Mouse (Mus musculus): ENCODE results near the gene Def6. TPM values are rescaled to one million over a fixed set of nuclear protein-coding genes. Genes with fewer than 3 reads are reported as not detected.

Def6 gene
- total RNA-seq, 4 experiments from 2014 or later = 2.9 to 6.5 (median 3.5) TPM

DNA sequence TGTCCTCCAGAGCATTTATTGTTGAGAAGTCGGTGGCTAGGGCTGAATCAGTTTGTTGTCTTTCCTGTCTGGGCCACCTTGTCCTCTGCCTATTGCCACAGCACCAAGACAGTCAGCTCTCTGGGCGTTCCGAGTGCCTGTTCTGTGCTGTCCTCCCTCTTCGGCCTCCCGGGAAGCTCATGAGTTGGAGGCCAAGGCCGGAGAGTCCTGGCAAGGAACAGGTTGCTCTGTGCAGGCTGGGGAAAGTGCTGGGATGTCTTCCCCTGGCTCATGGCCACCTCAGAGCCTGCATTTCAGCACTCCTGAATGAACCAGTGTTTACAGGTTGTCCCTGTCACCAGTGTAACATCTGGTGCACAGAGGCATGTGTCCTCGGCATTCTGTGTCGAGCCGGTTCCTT is 64.7 kb downstream of the Def6 start:
- DNase-seq (ENCODE audit: low spot score in 2 of 2) = no peak

DNA sequence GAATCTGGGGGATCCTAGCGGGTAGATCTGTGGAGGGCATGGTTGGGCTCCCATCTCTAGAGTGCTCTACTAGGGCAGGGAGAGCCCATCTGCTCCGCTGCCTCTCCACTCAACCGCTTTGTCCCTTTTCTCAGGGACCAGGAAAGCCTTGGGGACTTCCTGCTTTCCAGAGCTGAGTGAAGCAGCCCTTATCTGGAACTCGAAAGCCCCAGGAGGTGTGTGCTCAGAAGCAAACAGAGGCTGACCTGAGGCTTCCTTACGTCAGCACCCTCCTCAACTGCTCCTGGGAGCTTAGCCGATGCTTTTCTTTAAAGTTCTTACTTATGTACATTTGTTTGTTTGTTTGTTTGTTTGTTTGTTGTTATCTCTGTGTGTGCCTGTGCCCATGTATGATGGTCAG is 65.3 kb downstream of the Def6 start:
- DNase-seq (ENCODE audit: low spot score in 2 of 2) = no peak

DNA sequence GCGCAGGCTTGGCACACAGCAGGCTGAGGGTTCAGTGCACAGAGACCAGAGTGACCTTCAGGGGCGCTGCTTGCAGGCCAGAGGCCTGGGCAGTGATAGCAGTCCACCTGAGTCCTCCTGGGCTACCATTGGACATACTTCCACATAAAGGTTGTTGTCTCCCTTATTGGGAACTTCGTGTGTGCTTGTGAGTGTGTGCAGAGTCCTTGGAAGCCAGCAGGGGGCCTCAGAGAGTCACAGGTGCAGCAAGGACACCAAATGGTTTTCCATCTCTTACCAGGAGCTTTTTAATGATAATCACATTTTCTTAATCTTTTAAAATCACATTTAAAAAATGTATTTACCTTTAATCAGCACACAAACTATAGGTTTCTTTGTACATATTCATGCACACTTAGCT is 67.2 kb downstream of the Def6 start:
- no peak for DNase-seq (ENCODE audit: low spot score in 2 of 2)

DNA sequence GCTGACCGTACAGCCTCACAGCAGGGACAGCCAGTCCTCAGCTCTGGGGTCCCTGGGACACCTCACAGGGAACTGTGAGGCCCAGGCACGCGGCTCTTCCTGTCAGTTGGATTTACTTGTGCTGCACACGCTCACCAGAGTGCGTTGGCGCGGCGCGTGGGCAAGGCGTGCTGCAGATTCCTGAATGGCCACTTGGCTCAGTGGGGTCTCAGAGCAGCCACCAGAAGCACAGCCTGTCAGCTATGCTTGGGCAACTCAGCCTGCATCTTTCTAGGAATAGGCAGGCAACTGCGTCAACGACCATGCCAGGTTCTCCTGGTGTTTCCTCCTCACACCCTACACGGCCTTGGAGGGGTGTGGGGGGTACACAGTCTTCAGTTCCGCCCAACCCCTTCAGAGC is 69.6 kb downstream of the Def6 start:
- DNase-seq (ENCODE audit: low spot score in 2 of 2) = no peak

DNA sequence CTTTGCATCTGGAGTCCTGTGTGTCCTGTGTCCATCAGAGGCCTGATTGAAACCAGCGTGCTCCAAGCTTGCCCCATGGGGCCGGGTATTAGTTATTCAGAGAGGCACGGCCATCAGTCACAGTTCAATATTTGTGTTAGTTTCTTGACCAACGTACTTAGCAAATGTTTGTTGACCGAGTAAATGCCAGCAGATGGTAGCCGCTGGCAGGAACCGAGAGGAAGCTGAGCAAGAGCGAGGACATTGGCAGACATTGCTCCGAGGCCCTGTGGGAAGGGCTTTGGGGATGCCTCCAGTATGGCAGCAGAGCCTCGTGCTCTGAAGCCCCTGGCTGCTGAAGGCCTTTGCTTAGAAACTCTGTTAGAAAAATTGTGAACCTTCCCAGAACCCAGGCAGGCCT is 70.1 kb downstream of the Def6 start:
- DNase-seq (ENCODE audit: low spot score in 2 of 2) = no peak

DNA sequence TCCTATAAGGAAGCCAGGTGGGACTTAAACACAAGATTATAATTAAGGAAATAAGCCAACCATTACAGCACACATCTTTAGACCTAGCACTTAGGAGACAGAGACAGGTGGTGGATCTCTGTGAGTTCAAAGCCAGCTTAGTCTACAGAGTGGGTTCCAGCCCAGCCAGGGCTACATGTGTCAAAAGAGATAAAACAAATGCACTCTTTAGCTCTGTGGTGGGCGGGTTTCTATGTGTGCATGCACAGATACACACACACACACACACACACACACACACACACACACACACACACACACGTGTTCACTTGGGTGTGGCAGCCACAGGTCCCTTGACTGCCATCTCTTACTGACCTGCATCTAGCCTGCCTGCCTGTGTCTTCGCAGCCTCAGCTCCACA is 70.6 kb downstream of the Def6 start:
- DNase-seq (ENCODE audit: low spot score in 2 of 2) = no peak

Other genes starting within 250 kb of the Def6 start
- 1 to 10 TPM in 1 of 4 experiments, under 1 TPM in 3; 0.97 to 2.2 (median 0.99) TPM for gene Tcp11, start 127.1 kb upstream of the Def6 start, total RNA-seq (2022)
- gene Scube3, start 65.6 kb upstream of the Def6 start, total RNA-seq (2022) = 1 to 10 TPM; 1.1 to 1.3 (median 1.2) TPM
- 100 to 1,000 TPM in 2 of 4 experiments, 10 to 100 TPM in 2; 91.9 to 107 (median 101) TPM for gene Zfp523, start 30.6 kb upstream of the Def6 start, total RNA-seq (2022)
- gene Ppard, start 24.9 kb downstream of the Def6 start, total RNA-seq (2022) = 10 to 100 TPM; 24.5 to 27.5 (median 26.7) TPM
- gene Fance, start 105.7 kb downstream of the Def6 start, total RNA-seq (2022) = 10 to 100 TPM; 31.8 to 42.1 (median 34.9) TPM
- 100 to 1,000 TPM; 309 to 406 (median 361) TPM for gene Rpl10a, start 120.7 kb downstream of the Def6 start, total RNA-seq (2022)
- gene Tead3, start 143.0 kb downstream of the Def6 start, total RNA-seq (2022) = 1 to 10 TPM; 2.6 to 6.5 (median 4.6) TPM
- 1 to 10 TPM in 1 of 4 experiments, not detected in 3; 1.2 TPM for gene Tulp1, start 157.4 kb downstream of the Def6 start, total RNA-seq (2022)

All from layer of hippocampus, adult 8-10 months (tissue).